Mouse (Mus musculus) retina, embryonic 14.5 days (tissue): Measurements from ENCODE around the gene Map3k21.

ENCODE experiments used
- DNase-seq: peaks from one replicate; pipeline ENCODE4 v3.0.0-alpha.2; 2015; ENCODE audit warnings: low spot score

Gene Map3k21

DNA sequence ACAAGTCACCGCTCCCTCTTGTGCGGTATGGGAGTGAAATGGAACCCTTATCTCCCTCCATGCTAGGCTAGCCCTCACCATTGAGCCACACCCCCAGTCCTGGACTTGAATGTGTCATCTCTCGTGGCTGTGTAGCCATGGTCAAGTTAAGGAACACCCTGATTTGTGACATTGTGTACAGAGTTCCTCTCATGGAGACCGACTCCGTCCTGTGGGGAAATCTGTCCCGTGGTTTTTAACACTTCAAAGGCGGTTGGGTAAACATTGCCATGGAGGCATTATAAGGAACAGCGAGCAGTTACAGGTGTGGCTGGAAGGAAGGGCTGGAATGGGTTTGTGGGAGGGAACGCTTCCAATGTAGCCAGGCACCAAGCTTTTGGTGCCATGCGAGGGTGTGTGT is 6.8 kb downstream of the Map3k21 start:
- no peak for DNase-seq

- DNase-seq, result no peak
These were observed 8.5 kb downstream of the Map3k21 start for GRCm38 (mm10) chr8:125918719-125919118.

- DNase-seq, result peak; percentile 42
These were observed 9.3 kb downstream of the Map3k21 start for GRCm38 (mm10) chr8:125919560-125919959.

GRCm38 (mm10) chr8:125920281-125920680 is 10.0 kb downstream of the Map3k21 start:
- DNase-seq, result no peak

GRCm38 (mm10) chr8:125920761-125921160 is 10.5 kb downstream of the Map3k21 start:
- DNase-seq, result no peak

DNA sequence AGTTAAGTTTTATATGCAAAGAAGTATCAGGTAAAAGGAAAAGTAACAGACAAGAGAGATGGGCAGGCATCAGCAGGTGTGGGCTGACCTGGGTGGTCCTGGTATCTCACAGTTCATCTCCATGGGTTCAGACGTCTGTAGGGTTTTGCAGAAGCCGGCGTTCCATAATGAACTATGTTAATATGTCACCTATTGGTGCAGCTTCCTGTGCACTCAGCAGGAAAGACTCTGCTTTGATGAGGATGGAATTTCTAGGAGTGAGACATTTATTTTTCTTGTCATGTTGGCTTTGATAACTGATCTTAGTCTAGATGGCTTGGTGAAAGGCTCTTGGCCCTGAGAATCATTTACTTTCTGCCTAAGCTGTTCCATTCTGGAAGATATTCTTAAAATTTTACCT is 12.1 kb downstream of the Map3k21 start:
- no peak for DNase-seq

DNA sequence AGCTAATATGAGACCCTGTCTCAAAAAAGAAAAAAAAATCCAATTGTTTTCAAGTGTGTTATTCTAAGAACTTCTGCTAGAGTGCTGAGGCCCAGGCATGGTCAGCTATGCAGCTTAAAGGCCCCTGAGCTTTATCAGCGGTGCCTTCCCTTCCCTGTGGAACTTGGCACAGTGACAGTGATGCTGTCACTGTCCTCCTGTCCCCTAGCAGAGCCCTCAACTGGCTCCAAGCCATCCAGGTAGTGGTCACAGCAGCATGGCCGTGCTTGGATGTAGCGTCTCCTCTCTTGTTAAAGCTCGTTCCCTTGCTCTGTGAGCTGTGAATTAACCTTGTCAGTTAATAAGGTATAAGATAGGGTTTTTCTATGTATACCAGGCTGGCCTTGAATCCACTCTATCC is 16.4 kb downstream of the Map3k21 start:
- DNase-seq, result no peak

GRCm38 (mm10) chr8:125930276-125931046 is 20.2 kb downstream of the Map3k21 start:
- no peak for DNase-seq

GRCm38 (mm10) chr8:125931822-125932221 is 21.6 kb downstream of the Map3k21 start:
- DNase-seq, result no peak

DNA sequence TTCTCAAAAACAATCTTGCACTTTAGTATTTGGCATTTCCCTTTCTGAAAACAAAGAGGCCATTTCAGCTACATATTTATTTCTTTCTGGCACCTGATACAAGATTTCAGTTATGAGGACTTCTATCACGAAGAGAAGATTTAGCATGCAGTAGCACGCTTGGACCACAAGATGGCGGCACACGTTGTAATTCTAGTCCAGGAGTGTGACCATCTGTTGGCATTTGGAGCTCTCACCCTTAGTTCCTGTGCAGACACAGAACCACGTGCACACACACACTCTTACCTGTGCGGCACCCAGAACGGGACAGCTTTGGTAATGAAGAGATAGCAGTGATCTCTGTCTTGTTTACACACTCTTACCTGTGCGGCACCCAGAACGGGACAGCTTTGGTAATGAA is 25.4 kb downstream of the Map3k21 start:
- DNase-seq, result peak; percentile 84

GRCm38 (mm10) chr8:125944511-125944910 is 34.3 kb downstream of the Map3k21 start:
- DNase-seq, result no peak

DNA sequence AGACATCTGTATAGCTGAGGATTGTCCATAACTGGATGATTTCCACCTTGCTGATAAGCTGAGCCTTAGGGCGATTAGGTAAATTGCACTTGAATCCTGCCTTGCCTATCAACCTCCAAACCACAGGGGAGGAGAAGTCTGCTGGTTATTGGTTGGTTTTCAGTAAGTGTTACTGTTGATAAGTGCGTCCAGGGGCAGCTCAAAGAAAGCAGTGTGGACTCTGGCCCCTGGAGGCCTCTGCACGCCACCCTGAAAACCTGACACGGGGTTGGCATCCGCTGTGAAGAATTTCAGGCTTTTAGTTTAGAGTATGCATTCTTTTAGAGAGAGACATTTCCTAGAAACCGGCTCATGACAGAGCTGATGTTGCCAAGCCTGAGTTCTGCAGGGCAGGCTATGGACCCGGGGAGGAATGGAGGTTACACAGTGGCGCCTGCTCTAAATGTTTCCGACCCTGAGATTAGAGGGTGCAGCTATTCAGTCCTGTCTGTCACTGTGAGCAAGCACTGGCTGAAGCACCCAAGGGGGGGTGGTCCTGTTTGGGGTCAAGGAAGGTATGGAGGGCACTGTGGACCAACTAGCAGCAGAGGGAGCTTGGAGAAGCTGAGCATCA is 38.6 kb downstream of the Map3k21 start:
- no peak for DNase-seq

GRCm38 (mm10) chr8:125950007-125950940 is 40.0 kb downstream of the Map3k21 start:
- peak; percentile 97 for DNase-seq

GRCm38 (mm10) chr8:125955671-125956070 is 45.4 kb downstream of the Map3k21 start:
- DNase-seq, result peak; percentile 95

DNA sequence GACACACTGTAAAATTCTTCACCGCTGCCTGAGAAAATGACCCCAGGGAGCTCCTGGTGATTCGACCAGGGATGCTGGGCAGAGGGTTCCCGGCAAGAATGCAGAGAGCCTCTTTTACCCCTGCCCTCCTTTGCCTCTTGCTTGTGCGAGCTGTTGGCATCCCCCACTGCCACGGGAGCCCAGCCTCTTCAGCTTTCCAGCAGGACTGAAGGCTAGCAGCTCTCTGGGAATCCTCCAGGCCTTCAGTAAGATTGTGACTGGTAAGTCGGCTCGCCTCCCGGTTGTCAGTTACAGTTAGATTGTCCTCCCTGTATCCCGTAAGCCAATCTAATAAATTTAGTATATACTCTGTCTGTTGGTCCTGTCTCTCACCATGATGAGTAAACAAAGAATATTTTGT is 46.5 kb downstream of the Map3k21 start:
- DNase-seq, result no peak

- DNase-seq, result peak; percentile 61
These were observed 47.2 kb downstream of the Map3k21 start for GRCm38 (mm10) chr8:125957226-125957993.

DNA sequence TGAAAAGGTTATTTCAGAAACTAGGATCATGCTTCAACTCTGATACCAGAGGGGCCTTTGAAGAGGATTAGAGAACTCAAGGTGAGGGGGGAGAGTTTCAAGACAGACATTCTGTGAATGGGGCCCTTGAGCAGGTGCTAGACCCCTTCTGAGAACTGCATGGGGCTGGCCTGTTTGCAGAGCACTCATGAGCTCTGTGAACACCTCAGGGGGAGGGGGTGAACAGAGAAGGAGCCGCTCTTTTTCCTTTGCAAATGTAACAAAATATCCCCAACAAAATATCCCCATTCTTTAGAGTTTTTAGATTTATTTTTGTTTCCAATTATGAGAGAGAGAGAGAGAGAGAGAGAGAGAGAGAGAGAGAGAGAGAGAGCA is 47.7 kb downstream of the Map3k21 start:
- DNase-seq, result no peak

GRCm38 (mm10) chr8:125959363-125959771 is 49.1 kb downstream of the Map3k21 start:
- DNase-seq, result no peak

DNA sequence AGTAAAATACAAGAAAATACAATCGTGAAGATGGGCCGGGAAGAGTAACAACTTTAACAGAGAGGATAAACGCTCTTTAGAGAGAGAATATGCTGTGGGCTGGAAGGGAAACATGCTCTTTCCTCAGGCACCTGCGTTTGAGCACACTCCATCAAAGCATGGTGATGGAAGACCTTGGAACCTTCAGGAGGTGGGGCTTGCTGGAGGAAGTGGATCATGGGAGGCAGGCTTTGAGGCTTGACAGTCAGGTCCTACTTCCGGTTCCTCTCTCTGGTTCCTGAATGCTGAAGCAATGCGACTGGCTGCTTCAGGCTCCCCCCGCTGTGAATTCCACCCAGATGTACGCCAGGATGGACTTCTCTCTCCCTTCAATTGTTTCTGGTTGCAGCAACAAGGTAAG is 49.8 kb downstream of the Map3k21 start:
- DNase-seq, result no peak

GRCm38 (mm10) chr8:125961790-125962189 is 51.5 kb downstream of the Map3k21 start:
- DNase-seq, result no peak

- peak; percentile 65 for DNase-seq
These were observed 53.6 kb downstream of the Map3k21 start for GRCm38 (mm10) chr8:125963807-125964211.

DNA sequence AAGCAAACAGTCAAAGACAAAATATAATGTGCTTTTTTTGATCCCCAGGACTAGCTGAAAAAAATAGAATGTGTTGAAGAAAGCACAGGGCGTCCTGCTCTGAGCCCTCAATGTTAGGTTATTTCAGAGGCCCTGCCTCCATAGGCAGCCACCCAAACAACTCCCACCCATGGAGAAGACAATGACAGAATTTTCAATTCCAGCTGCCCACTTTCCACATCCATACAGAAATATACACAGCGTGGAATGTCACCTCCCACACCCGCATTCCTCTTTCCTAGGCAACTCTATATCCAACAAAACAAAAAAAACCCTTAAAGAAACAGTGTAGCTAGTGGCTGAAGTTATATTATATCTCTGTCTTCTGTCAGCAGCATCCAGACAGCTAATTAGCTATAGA is 61.1 kb downstream of the Map3k21 start:
- DNase-seq, result no peak
